Mouse (Mus musculus): Measurements from ENCODE around the gene Tmem164. TPM values are rescaled to one million over a fixed set of nuclear protein-coding genes. Genes with fewer than 3 reads are reported as not detected.

The Tmem164 gene
- polyA plus RNA-seq, 1 experiment from 2014 or later, result 11.0 TPM

GRCm38 (mm10) chrX:142724203-142724602, 43.0 kb downstream of the Tmem164 start:
- Histone ChIP-seq H3K27me3 (replicated peaks; ENCODE audit: control insufficient read depth, insufficient read depth, low read length) (no peaks in the 10 kb centered on the region), H3K9ac (ENCODE audit: low read length) (no peak overlapping the region), H3K4me2 (ENCODE audit: low read length) (no peak overlapping the region), H3K9me3 (replicated peaks; ENCODE audit: control insufficient read depth, low read length) (no peaks in the 10 kb centered on the region), H3K27ac (ENCODE audit: low read depth, low read length) (no peak overlapping the region), H3K36me3 (ENCODE audit: control insufficient read depth, insufficient read depth, low read length) (no peaks in the 10 kb centered on the region), H3K4me1 (ENCODE audit: control insufficient read depth, insufficient read depth, low read length) (peaks cover 5% of the 10 kb centered on the region), H3K4me3 (ENCODE audit: low read depth, low read length) (no peak overlapping the region)
- ATAC-seq, result no peak
- no peak for DNase-seq (ENCODE audit: low spot score)
- 78% methylated on average over 2 of the region's 2 CpGs for WGBS

DNA sequence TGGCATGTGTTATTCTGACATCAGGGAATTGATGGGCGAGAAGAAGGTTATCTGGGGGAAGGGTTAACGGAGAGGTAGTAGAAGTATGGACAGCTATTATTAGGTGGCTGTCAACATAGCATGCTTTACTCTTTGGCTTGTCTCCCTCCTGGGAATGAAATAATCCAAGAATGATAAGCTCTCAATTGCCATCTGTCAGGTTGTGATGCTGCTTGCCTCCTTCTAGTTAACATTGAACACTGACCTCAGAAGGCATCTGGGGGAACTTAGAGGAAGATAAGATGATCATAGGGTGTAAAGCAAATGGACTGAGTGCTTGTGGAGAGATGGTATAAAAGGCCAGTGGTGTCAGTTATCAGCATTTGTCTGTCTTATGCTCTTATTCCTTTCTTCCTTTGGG, 44.4 kb downstream of the Tmem164 start:
- WGBS, result 66% methylated on average over 2 of the region's 2 CpGs
- no peak overlapping the region for H3K9ac ChIP-seq (ENCODE audit: low read length)
- no peak overlapping the region for H3K4me2 ChIP-seq (ENCODE audit: low read length)
- H3K36me3 ChIP-seq (ENCODE audit: control insufficient read depth, insufficient read depth, low read length), result no peaks in the 10 kb centered on the region
- H3K27me3 ChIP-seq (replicated peaks; ENCODE audit: control insufficient read depth, insufficient read depth, low read length), result no peaks in the 10 kb centered on the region
- DNase-seq (ENCODE audit: low spot score) (no peak), ATAC-seq (no peak)
- H3K4me3 ChIP-seq (ENCODE audit: low read depth, low read length), result no peak overlapping the region
- H3K9me3 ChIP-seq (replicated peaks; ENCODE audit: control insufficient read depth, low read length), result no peaks in the 10 kb centered on the region
- H3K27ac ChIP-seq (ENCODE audit: low read depth, low read length), result no peak overlapping the region
- peaks cover 5% of the 10 kb centered on the region for H3K4me1 ChIP-seq (ENCODE audit: control insufficient read depth, insufficient read depth, low read length)

DNA sequence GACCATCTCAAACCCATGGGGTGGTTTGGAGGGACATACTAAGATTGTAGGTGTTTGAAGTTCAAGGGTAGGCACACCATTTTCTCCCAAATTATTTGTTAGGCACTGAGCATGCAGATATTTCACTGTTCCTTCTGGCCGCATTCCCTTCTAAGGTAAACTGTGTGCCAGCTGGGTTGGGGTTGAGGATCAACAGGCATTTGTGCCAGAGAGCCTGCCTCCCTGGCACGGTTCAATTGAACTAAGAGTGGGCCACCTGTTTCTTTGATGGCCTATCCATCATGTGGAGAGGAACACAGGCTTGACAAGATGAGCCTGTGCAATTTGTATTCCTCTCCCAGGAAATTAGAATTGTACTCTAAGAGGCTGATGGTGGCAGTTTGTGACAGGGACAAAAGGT, 45.1 kb downstream of the Tmem164 start:
- ATAC-seq (peak; percentile 27; the same call in 1 of the 2 replicates), DNase-seq (ENCODE audit: low spot score) (peak; percentile 37)
- Histone ChIP-seq H3K36me3 (ENCODE audit: control insufficient read depth, insufficient read depth, low read length) (no peaks in the 10 kb centered on the region), H3K27me3 (replicated peaks; ENCODE audit: control insufficient read depth, insufficient read depth, low read length) (no peaks in the 10 kb centered on the region), H3K27ac (ENCODE audit: low read depth, low read length) (no peak overlapping the region), H3K4me1 (ENCODE audit: control insufficient read depth, insufficient read depth, low read length) (peaks cover 5% of the 10 kb centered on the region), H3K4me2 (ENCODE audit: low read length) (no peak overlapping the region), H3K4me3 (ENCODE audit: low read depth, low read length) (no peak overlapping the region), H3K9me3 (replicated peaks; ENCODE audit: control insufficient read depth, low read length) (no peaks in the 10 kb centered on the region), H3K9ac (ENCODE audit: low read length) (no peak overlapping the region)
- 61% methylated on average over 2 of the region's 2 CpGs for WGBS

DNA sequence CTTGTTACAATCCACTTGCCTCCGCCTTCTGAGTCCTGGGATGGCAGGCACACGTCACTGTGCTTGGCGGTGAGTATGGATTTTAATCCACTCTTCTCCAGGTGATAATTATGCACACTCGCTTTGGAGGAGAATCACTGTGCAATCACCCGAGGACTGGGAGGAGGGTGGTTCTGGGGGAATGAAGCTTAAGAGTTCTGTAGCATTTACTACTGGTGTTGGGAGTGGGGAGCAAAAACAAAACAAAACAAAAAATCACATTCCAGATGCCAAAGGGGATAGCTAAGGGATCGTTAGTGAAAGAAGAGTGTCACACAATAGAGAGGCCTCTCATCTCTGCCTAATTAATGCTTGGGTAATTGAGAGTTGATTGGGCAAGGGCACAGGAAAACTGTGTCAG, 46.6 kb downstream of the Tmem164 start:
- no peaks in the 10 kb centered on the region for H3K27me3 ChIP-seq (replicated peaks; ENCODE audit: control insufficient read depth, insufficient read depth, low read length)
- WGBS, result 44% methylated on average over 6 of the region's 6 CpGs
- no peak overlapping the region for H3K9ac ChIP-seq (ENCODE audit: low read length)
- no peak overlapping the region for H3K4me3 ChIP-seq (ENCODE audit: low read depth, low read length)
- DNase-seq (ENCODE audit: low spot score) (peak; percentile 57), ATAC-seq (peak; percentile 73)
- no peaks in the 10 kb centered on the region for H3K36me3 ChIP-seq (ENCODE audit: control insufficient read depth, insufficient read depth, low read length)
- no peaks in the 10 kb centered on the region for H3K9me3 ChIP-seq (replicated peaks; ENCODE audit: control insufficient read depth, low read length)
- H3K4me1 ChIP-seq (ENCODE audit: control insufficient read depth, insufficient read depth, low read length), result peaks cover 5% of the 10 kb centered on the region
- H3K27ac ChIP-seq (ENCODE audit: low read depth, low read length), result no peak overlapping the region
- no peak overlapping the region for H3K4me2 ChIP-seq (ENCODE audit: low read length)

- H3K36me3 ChIP-seq (ENCODE audit: control insufficient read depth, insufficient read depth, low read length), result no peaks in the 10 kb centered on the region
Observed at GRCm38 (mm10) chrX:142729040-142729439, 47.8 kb downstream of the Tmem164 start.

GRCm38 (mm10) chrX:142729482-142729881, 48.3 kb downstream of the Tmem164 start:
- H3K4me2 ChIP-seq (ENCODE audit: low read length), result no peak overlapping the region
- no peak overlapping the region for H3K4me3 ChIP-seq (ENCODE audit: low read depth, low read length)
- H3K9ac ChIP-seq (ENCODE audit: low read length), result no peak overlapping the region
- no peak overlapping the region for H3K27ac ChIP-seq (ENCODE audit: low read depth, low read length)
- peaks cover 5% of the 10 kb centered on the region for H3K4me1 ChIP-seq (ENCODE audit: control insufficient read depth, insufficient read depth, low read length)
- ATAC-seq, result no peak
- H3K27me3 ChIP-seq (replicated peaks; ENCODE audit: control insufficient read depth, insufficient read depth, low read length), result no peaks in the 10 kb centered on the region
- DNase-seq (ENCODE audit: low spot score), result no peak
- no peaks in the 10 kb centered on the region for H3K9me3 ChIP-seq (replicated peaks; ENCODE audit: control insufficient read depth, low read length)
- 65% methylated on average over 2 of the region's 2 CpGs for WGBS
- H3K36me3 ChIP-seq (ENCODE audit: control insufficient read depth, insufficient read depth, low read length), result no peaks in the 10 kb centered on the region

More at GRCm38 (mm10) chrX:142729040-142729439, 47.8 kb downstream of the Tmem164 start:
- H3K4me1 ChIP-seq (ENCODE audit: control insufficient read depth, insufficient read depth, low read length), result peaks cover 5% of the 10 kb centered on the region
- ATAC-seq, result no peak
- H3K9me3 ChIP-seq (replicated peaks; ENCODE audit: control insufficient read depth, low read length), result no peaks in the 10 kb centered on the region
- H3K27me3 ChIP-seq (replicated peaks; ENCODE audit: control insufficient read depth, insufficient read depth, low read length), result no peaks in the 10 kb centered on the region
- no peak overlapping the region for H3K4me3 ChIP-seq (ENCODE audit: low read depth, low read length)
- no peak overlapping the region for H3K27ac ChIP-seq (ENCODE audit: low read depth, low read length)
- no peak overlapping the region for H3K9ac ChIP-seq (ENCODE audit: low read length)
- H3K4me2 ChIP-seq (ENCODE audit: low read length), result no peak overlapping the region
- 75% methylated on average over 1 of the region's 1 CpGs for WGBS
- no peak for DNase-seq (ENCODE audit: low spot score)

DNA sequence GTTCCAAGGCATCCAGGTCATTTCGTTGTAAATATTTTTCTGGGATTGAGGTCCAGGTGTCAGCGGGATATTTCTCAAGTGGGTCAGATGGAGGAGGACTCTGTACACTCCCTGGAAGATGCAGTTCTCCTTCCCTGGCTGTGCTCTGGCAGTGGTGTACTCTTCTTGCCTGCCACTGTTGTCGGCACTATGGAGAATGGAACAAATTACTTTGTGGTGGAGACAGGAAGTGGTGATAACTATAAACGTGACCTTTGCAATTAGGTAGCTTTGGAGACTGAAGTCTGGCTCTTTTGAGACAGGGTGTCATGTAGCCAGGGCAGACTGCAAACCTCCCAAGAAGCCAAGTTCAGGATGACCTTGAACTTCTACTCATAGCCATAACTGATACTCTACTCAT, 55.9 kb downstream of the Tmem164 start:
- H3K27ac ChIP-seq (ENCODE audit: low read depth, low read length), result no peak overlapping the region
- no peaks in the 10 kb centered on the region for H3K9me3 ChIP-seq (replicated peaks; ENCODE audit: control insufficient read depth, low read length)
- WGBS, result 88% methylated on average over 4 of the region's 4 CpGs
- H3K4me1 ChIP-seq (ENCODE audit: control insufficient read depth, insufficient read depth, low read length), result no peaks in the 10 kb centered on the region
- H3K27me3 ChIP-seq (replicated peaks; ENCODE audit: control insufficient read depth, insufficient read depth, low read length), result no peaks in the 10 kb centered on the region
- no peak overlapping the region for H3K9ac ChIP-seq (ENCODE audit: low read length)
- no peaks in the 10 kb centered on the region for H3K36me3 ChIP-seq (ENCODE audit: control insufficient read depth, insufficient read depth, low read length)
- ATAC-seq, result no peak
- H3K4me2 ChIP-seq (ENCODE audit: low read length), result no peak overlapping the region
- DNase-seq (ENCODE audit: low spot score), result no peak
- no peak overlapping the region for H3K4me3 ChIP-seq (ENCODE audit: low read depth, low read length)

DNA sequence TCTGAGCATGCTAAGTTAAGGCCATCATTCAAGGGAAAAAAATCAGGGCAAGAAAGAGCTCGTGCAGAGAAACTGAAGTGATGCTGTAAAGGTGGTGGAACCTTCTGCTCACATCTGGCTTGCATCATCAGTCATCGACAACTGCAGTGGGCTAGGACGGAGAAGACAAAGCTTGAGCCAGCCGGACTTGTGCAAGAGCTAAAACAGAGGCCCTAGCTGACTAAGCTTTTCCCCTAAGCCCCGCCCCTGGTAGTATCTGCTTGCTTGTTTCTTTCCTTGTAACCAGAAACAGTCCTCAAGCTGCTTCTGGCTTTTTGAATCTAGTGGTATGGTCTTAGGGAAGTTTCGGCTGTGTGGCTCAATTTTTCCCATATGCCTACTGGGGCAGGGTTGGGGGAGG, 56.5 kb downstream of the Tmem164 start:
- ATAC-seq (no peak), DNase-seq (ENCODE audit: low spot score) (no peak)
- no peak overlapping the region for H3K4me3 ChIP-seq (ENCODE audit: low read depth, low read length)
- no peaks in the 10 kb centered on the region for H3K4me1 ChIP-seq (ENCODE audit: control insufficient read depth, insufficient read depth, low read length)
- 84% methylated on average over 6 of the region's 6 CpGs for WGBS
- H3K27ac ChIP-seq (ENCODE audit: low read depth, low read length), result no peak overlapping the region
- no peak overlapping the region for H3K4me2 ChIP-seq (ENCODE audit: low read length)
- no peaks in the 10 kb centered on the region for H3K9me3 ChIP-seq (replicated peaks; ENCODE audit: control insufficient read depth, low read length)
- H3K36me3 ChIP-seq (ENCODE audit: control insufficient read depth, insufficient read depth, low read length), result no peaks in the 10 kb centered on the region
- no peaks in the 10 kb centered on the region for H3K27me3 ChIP-seq (replicated peaks; ENCODE audit: control insufficient read depth, insufficient read depth, low read length)
- no peak overlapping the region for H3K9ac ChIP-seq (ENCODE audit: low read length)

- Histone ChIP-seq H3K27me3 (replicated peaks; ENCODE audit: control insufficient read depth, insufficient read depth, low read length) (no peaks in the 10 kb centered on the region), H3K4me3 (ENCODE audit: low read depth, low read length) (no peak overlapping the region), H3K9me3 (replicated peaks; ENCODE audit: control insufficient read depth, low read length) (no peaks in the 10 kb centered on the region), H3K4me2 (ENCODE audit: low read length) (no peak overlapping the region), H3K9ac (ENCODE audit: low read length) (no peak overlapping the region), H3K36me3 (ENCODE audit: control insufficient read depth, insufficient read depth, low read length) (no peaks in the 10 kb centered on the region), H3K4me1 (ENCODE audit: control insufficient read depth, insufficient read depth, low read length) (no peaks in the 10 kb centered on the region), H3K27ac (ENCODE audit: low read depth, low read length) (no peak overlapping the region)
- DNase-seq (ENCODE audit: low spot score) (no peak), ATAC-seq (no peak)
Observed at GRCm38 (mm10) chrX:142747428-142747827, 66.2 kb downstream of the Tmem164 start.

Data from forebrain, embryonic 14.5 days (tissue).